Mouse (Mus musculus): Measurements from ENCODE around the gene Trem2. TPM values are rescaled to one million over a fixed set of nuclear protein-coding genes. Genes with fewer than 3 reads are reported as not detected.
"Not testable (repeated sequence)": the region's sequence is repeated elsewhere in the genome, so short reads cannot be mapped to it uniquely, and the experiment has no call there.

The Trem2 gene
- 4.2 and 4.9 TPM in 2 replicates for polyA plus RNA-seq (2015; fragmentation: Nextera tagmentation; extraction: Ambion mirVana)

- no peaks in the 10 kb centered on the region for H3K27me3 ChIP-seq
- no peak for ATAC-seq (ENCODE audit: low FRiP score, low read depth)
- no peaks in the 10 kb centered on the region for H3K9me3 ChIP-seq
- H3K9ac ChIP-seq = no peak within 1 kb of the TSS
- H3K4me2 ChIP-seq = no peak within 1 kb of the TSS
- no peaks in the 10 kb centered on the region for H3K4me1 ChIP-seq (replicated peaks)
- H3K27ac ChIP-seq (replicated peaks) = no peak within 1 kb of the TSS
- no peak within 1 kb of the TSS for H3K4me3 ChIP-seq
- 83% methylated on average over 5 of the region's 5 CpGs for WGBS
- no peaks in the 10 kb centered on the region for H3K36me3 ChIP-seq
Measured at GRCm38 (mm10) chr17:48346231-48346630, at the start of gene Trem2. Gene Trem2 (plus strand): TSS chr17:48346401.

- 46% methylated on average over 3 of the region's 4 CpGs for WGBS
- no peak for ATAC-seq (ENCODE audit: low FRiP score, low read depth)
Measured at GRCm38 (mm10) chr17:48299203-48299602, 47.0 kb upstream of the Trem2 start, which contains the start of gene Treml2. Gene Treml2 (plus strand): TSS chr17:48299498.

GRCm38 (mm10) chr17:48299756-48300155 is 46.4 kb upstream of the Trem2 start:
- no peak for ATAC-seq (ENCODE audit: low FRiP score, low read depth)
- Histone ChIP-seq H3K4me3 (no peak overlapping the region), H3K27me3 (no peaks in the 10 kb centered on the region), H3K36me3 (no peaks in the 10 kb centered on the region), H3K27ac (replicated peaks) (no peak overlapping the region), H3K9me3 (no peaks in the 10 kb centered on the region), H3K4me2 (no peak overlapping the region), H3K4me1 (replicated peaks) (no peaks in the 10 kb centered on the region), H3K9ac (no peak overlapping the region)
- WGBS = 71% methylated on average over 7 of the region's 7 CpGs

More at GRCm38 (mm10) chr17:48299203-48299602, 47.0 kb upstream of the Trem2 start, which contains the start of gene Treml2:
- Histone ChIP-seq H3K27me3 (no peaks in the 10 kb centered on the region), H3K4me2 (no peak within 1 kb of the TSS), H3K4me3 (no peak within 1 kb of the TSS), H3K36me3 (no peaks in the 10 kb centered on the region), H3K9ac (no peak within 1 kb of the TSS), H3K9me3 (no peaks in the 10 kb centered on the region), H3K4me1 (replicated peaks) (no peaks in the 10 kb centered on the region), H3K27ac (replicated peaks) (no peak within 1 kb of the TSS)

- no peaks in the 10 kb centered on the region for H3K9me3 ChIP-seq
- 85% methylated on average over 7 of the region's 7 CpGs for WGBS
- no peak overlapping the region for H3K4me3 ChIP-seq
- H3K27me3 ChIP-seq = no peaks in the 10 kb centered on the region
- no peaks in the 10 kb centered on the region for H3K4me1 ChIP-seq (replicated peaks)
- no peak overlapping the region for H3K4me2 ChIP-seq
- no peak overlapping the region for H3K9ac ChIP-seq
- H3K27ac ChIP-seq (replicated peaks) = no peak overlapping the region
- H3K36me3 ChIP-seq = no peaks in the 10 kb centered on the region
- ATAC-seq (ENCODE audit: low FRiP score, low read depth) = no peak
Measured at GRCm38 (mm10) chr17:48300199-48300598, 46.0 kb upstream of the Trem2 start.

GRCm38 (mm10) chr17:48300861-48301260 is 45.3 kb upstream of the Trem2 start:
- no peak for ATAC-seq (ENCODE audit: low FRiP score, low read depth)
- H3K27ac ChIP-seq (replicated peaks) = no peak overlapping the region
- no peaks in the 10 kb centered on the region for H3K27me3 ChIP-seq
- WGBS = 79% methylated on average over 9 of the region's 9 CpGs
- H3K36me3 ChIP-seq = no peaks in the 10 kb centered on the region
- no peaks in the 10 kb centered on the region for H3K9me3 ChIP-seq
- no peak overlapping the region for H3K4me3 ChIP-seq
- H3K4me1 ChIP-seq (replicated peaks) = no peaks in the 10 kb centered on the region
- H3K4me2 ChIP-seq = no peak overlapping the region
- H3K9ac ChIP-seq = no peak overlapping the region

GRCm38 (mm10) chr17:48301792-48302191 is 44.4 kb upstream of the Trem2 start:
- ATAC-seq (ENCODE audit: low FRiP score, low read depth) = no peak
- 91% methylated on average over 5 of the region's 5 CpGs for WGBS
- no peak overlapping the region for H3K27ac ChIP-seq (replicated peaks)
- no peak overlapping the region for H3K9ac ChIP-seq
- no peak overlapping the region for H3K4me3 ChIP-seq
- no peak overlapping the region for H3K4me2 ChIP-seq
- no peaks in the 10 kb centered on the region for H3K9me3 ChIP-seq
- H3K4me1 ChIP-seq (replicated peaks) = no peaks in the 10 kb centered on the region
- no peaks in the 10 kb centered on the region for H3K27me3 ChIP-seq
- no peaks in the 10 kb centered on the region for H3K36me3 ChIP-seq

GRCm38 (mm10) chr17:48312124-48312523 is 34.1 kb upstream of the Trem2 start:
- WGBS = 75% methylated on average over 2 of the region's 2 CpGs
- Histone ChIP-seq H3K27ac (replicated peaks) (no peak overlapping the region), H3K4me3 (no peak overlapping the region), H3K4me2 (no peak overlapping the region), H3K9ac (no peak overlapping the region), H3K36me3 (no peaks in the 10 kb centered on the region), H3K27me3 (no peaks in the 10 kb centered on the region), H3K9me3 (no peaks in the 10 kb centered on the region), H3K4me1 (replicated peaks) (no peaks in the 10 kb centered on the region)
- ATAC-seq (ENCODE audit: low FRiP score, low read depth) = no peak

GRCm38 (mm10) chr17:48315905-48316579 is 30.2 kb upstream of the Trem2 start, which contains the start of gene B430306N03Rik:
Gene B430306N03Rik (plus strand): TSS chr17:48316141.
- 100% methylated on average over 3 of the region's 3 CpGs for WGBS
- not testable (repeated sequence) for H3K27me3 ChIP-seq; H3K4me2 ChIP-seq; H3K4me3 ChIP-seq; H3K9ac ChIP-seq; H3K4me1 ChIP-seq (replicated peaks); ATAC-seq (ENCODE audit: low FRiP score, low read depth); H3K27ac ChIP-seq (replicated peaks); H3K9me3 ChIP-seq; H3K36me3 ChIP-seq

- no peaks in the 10 kb centered on the region for H3K36me3 ChIP-seq
- H3K4me1 ChIP-seq (replicated peaks) = no peaks in the 10 kb centered on the region
- no peak overlapping the region for H3K4me2 ChIP-seq
- no peak overlapping the region for H3K9ac ChIP-seq
- no peak for ATAC-seq (ENCODE audit: low FRiP score, low read depth)
- H3K27ac ChIP-seq (replicated peaks) = no peak overlapping the region
- no peaks in the 10 kb centered on the region for H3K9me3 ChIP-seq
- no peak overlapping the region for H3K4me3 ChIP-seq
- 97% methylated on average over 1 of the region's 1 CpGs for WGBS
- H3K27me3 ChIP-seq = no peaks in the 10 kb centered on the region
Measured at GRCm38 (mm10) chr17:48318686-48319085, 27.5 kb upstream of the Trem2 start.

GRCm38 (mm10) chr17:48321279-48321678 is 24.9 kb upstream of the Trem2 start:
- Histone ChIP-seq H3K4me1 (replicated peaks) (no peaks in the 10 kb centered on the region), H3K9ac (no peak overlapping the region), H3K27me3 (no peaks in the 10 kb centered on the region), H3K27ac (replicated peaks) (no peak overlapping the region), H3K9me3 (no peaks in the 10 kb centered on the region), H3K4me3 (no peak overlapping the region), H3K4me2 (no peak overlapping the region), H3K36me3 (no peaks in the 10 kb centered on the region)
- ATAC-seq (ENCODE audit: low FRiP score, low read depth) = no peak
- 89% methylated on average over 2 of the region's 2 CpGs for WGBS

GRCm38 (mm10) chr17:48323236-48323635 is 23.0 kb upstream of the Trem2 start:
- 59% methylated on average over 3 of the region's 3 CpGs for WGBS
- no peak overlapping the region for H3K9ac ChIP-seq

GRCm38 (mm10) chr17:48324258-48324657 is 21.9 kb upstream of the Trem2 start:
- Histone ChIP-seq H3K36me3 (no peaks in the 10 kb centered on the region), H3K27me3 (no peaks in the 10 kb centered on the region), H3K9ac (no peak overlapping the region), H3K27ac (replicated peaks) (no peak overlapping the region), H3K4me3 (no peak overlapping the region), H3K4me1 (replicated peaks) (no peaks in the 10 kb centered on the region), H3K4me2 (no peak overlapping the region), H3K9me3 (no peaks in the 10 kb centered on the region)
- WGBS = 87% methylated on average over 5 of the region's 5 CpGs
- no peak for ATAC-seq (ENCODE audit: low FRiP score, low read depth)

More at GRCm38 (mm10) chr17:48323236-48323635, 23.0 kb upstream of the Trem2 start:
- H3K9me3 ChIP-seq = no peaks in the 10 kb centered on the region
- H3K27ac ChIP-seq (replicated peaks) = no peak overlapping the region
- H3K4me3 ChIP-seq = no peak overlapping the region
- no peaks in the 10 kb centered on the region for H3K36me3 ChIP-seq
- no peaks in the 10 kb centered on the region for H3K27me3 ChIP-seq
- H3K4me1 ChIP-seq (replicated peaks) = no peaks in the 10 kb centered on the region
- ATAC-seq (ENCODE audit: low FRiP score, low read depth) = no peak
- H3K4me2 ChIP-seq = no peak overlapping the region

GRCm38 (mm10) chr17:48325093-48325492 is 21.1 kb upstream of the Trem2 start:
- H3K4me3 ChIP-seq = no peak overlapping the region
- H3K9me3 ChIP-seq = no peaks in the 10 kb centered on the region
- H3K27ac ChIP-seq (replicated peaks) = no peak overlapping the region
- no peaks in the 10 kb centered on the region for H3K4me1 ChIP-seq (replicated peaks)
- no peaks in the 10 kb centered on the region for H3K36me3 ChIP-seq
- no peak overlapping the region for H3K9ac ChIP-seq
- H3K27me3 ChIP-seq = no peaks in the 10 kb centered on the region
- 95% methylated on average over 6 of the region's 6 CpGs for WGBS
- H3K4me2 ChIP-seq = no peak overlapping the region
- ATAC-seq (ENCODE audit: low FRiP score, low read depth) = no peak

Data from hindbrain, embryonic 15.5 days (tissue).